Mouse (Mus musculus): ENCODE measurements around the gene Cand2.

Cand2 gene

DNA sequence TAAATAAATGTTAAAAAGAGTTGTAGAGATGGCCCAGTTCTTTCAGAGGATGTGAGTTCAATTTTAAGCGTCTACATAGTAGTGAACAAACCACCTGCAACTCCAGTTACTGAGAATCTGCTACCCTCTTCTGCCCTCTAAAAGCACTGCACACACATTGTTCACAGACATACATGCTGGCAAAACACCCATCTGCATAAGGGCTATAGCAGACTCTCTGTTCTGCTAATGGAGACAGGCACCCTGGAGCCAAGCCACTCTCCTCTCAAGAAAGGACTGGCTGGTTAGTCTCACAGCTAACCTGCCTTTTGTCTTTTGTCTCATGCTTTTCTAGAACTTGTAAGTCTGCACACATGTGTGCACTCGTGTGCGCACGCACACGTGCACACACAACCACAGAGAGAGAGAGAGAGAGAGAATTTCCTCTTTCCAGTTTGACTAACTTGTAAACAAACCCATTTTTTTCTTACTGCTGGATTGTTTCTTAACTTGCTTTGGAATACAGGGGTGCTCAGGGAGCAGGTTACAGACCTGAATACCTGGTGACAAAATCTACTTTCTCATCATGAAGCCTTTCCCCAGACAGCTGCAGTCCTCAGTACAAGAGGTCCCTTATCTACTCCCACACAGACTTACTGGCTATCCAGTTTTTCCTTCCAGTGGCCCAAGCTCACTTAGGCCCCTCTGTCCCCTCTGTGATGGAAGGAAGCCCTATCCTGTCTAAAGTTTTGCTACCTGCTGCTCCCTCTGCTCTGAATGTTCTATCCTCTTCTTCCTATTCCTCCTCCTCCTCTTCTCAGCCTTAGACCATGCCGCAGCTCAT, 56.7 kb downstream of the Cand2 start:
- no peak for DNase-seq (ENCODE audit: low spot score)

DNA sequence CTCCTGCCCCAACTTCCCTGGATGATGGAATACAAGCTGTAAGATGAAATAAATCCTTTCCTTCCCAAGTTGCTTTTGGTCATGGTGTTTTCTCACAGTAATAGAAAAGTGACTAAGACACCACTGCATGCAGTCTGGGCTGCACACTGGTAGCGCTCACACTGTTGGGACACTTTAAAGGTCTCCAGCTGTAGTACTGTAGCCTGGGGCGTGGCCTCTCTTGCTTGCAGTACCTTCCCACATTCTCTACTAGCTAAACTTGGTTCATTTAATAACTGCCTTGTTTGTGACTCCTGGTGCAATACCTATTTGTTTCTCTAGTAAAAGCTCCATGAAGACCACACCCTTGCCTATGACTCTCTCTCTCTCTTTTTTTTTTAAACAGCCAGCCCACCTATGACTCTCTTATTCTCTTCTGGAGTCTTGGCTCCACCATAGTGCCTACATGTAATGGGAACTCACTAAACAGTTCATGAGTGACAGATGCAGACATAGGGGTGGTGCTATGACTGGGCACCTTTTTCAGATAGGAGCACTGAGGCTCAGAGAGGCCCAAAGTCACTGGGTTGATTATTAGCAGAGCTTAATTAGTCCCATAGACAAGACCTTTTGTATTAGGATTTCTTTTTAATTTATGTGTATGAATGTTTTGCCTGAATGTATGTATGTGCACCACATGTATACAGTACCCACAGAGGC, 58.0 kb downstream of the Cand2 start:
- no peak for DNase-seq (ENCODE audit: low spot score)

DNA sequence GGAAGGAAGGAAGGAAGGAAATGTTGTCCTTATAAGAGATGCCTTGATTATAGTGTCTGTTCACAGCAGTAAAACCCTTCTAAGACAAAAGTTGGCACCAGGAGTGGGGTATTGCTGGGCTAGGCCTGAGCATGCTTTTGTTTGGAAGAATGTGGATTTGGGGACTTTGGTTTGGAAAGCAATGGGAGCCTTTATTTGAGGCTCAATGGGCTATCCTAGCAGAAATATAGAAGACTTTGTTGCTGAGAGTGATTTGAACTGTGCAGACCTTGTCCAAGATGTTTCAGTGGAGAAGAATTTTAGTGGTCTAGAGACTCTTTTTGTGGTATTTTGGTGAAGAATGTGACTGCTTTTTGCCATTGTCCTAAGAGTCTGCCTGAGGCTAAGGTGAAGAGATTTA, 59.5 kb downstream of the Cand2 start:
- DNase-seq (ENCODE audit: low spot score): no peak

DNA sequence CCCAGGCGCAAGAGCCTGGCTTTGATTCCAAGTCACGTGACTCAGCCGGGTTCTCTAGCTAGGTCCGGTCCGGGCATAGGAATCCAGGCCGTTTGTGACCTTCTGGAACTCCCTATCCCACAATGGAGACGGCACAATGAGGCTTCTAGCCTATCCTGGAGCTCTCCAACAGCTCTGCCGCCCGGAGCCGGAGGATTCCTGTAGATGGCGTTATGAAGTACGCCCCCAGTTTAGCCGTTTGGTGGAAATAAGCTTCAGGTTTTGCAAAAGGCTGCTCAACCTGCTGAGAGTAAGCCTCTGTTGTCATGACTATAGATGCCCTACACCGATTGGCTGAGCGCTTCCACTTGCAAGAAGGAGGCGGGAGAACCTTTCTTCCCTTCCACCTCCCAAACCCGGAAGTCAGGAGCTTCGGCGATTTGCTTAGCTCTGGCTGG, 63.8 kb downstream of the Cand2 start, which contains the start of gene Efcab12:
Gene Efcab12, minus strand, starts transcription at position 252 of the 437 bp plus-strand sequence.
- DNase-seq (ENCODE audit: low spot score): peak; percentile 59

DNA sequence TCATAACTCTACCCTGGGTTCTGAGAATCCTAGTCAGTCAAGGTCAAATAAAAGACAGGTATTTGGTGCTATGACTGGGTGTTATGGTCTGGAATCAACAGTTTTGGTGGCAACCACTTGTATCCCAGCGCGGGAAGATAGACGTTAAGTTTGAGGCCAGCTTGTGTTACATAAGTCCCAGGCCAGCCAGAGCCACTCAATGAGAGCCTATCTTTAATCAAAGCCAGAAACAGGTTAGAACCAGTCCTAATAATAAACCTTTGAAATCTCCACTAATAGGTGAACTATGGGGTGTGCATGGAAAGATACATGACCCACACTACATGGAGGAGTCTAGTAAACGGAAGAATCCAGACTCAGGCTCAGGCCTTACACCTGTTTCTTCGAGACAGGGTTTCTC, 64.4 kb downstream of the Cand2 start:
- no peak for DNase-seq (ENCODE audit: low spot score)

DNA sequence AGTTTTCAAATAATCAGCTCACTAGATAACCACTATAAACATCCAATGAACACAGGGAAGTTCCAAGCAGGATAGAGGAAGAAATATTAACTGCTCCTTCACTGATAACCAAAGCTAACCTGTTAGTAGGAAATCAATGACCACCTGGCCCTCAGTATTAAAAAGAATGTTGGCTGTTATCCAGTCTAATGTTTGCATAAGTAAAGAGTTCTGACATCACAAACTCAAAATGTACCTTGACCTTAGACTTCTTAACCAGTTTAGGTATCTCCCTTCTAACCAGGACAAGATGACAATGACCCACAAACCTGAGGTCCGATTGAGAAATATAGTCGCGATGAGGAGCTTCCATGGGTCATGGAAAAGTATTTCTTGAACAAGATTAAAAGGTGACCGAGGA, 70.7 kb downstream of the Cand2 start:
- DNase-seq (ENCODE audit: low spot score): no peak

DNA sequence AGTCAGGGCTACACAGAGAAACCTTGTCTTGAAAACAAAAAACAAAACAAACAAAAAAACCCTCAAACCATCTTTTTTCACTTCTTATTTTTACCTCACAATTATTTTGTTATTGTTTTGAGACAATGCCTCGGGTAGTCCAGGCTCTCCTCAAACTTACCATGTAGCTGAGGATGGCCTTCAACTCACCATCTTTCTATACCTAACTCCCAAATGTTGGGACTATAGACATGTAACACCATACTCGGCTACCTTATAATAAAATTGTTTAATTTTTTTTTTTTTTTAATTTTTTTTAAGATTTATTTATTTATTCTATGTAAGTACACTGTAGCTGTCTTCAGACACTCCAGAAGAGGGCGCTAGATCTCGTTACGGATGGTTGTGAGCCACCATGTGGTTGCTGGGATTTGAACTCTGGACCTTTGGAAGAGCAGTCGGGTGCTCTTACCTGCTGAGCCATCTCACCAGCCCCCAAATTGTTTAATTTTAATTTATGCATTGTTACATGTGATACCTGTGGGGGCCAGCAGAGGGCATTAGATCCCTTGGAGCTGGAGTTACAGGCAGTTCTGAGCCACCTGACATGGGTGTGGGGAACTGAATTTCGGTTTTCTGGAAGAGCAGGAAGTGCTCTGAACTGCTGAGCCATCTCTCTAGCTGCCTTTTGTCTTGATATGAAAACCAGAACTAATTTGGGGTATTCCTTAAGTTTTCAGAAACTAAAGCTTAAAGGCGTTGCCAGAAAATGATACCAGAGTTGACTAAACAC, 72.5 kb downstream of the Cand2 start:
- peak; percentile 40 for DNase-seq (ENCODE audit: low spot score)

DNA sequence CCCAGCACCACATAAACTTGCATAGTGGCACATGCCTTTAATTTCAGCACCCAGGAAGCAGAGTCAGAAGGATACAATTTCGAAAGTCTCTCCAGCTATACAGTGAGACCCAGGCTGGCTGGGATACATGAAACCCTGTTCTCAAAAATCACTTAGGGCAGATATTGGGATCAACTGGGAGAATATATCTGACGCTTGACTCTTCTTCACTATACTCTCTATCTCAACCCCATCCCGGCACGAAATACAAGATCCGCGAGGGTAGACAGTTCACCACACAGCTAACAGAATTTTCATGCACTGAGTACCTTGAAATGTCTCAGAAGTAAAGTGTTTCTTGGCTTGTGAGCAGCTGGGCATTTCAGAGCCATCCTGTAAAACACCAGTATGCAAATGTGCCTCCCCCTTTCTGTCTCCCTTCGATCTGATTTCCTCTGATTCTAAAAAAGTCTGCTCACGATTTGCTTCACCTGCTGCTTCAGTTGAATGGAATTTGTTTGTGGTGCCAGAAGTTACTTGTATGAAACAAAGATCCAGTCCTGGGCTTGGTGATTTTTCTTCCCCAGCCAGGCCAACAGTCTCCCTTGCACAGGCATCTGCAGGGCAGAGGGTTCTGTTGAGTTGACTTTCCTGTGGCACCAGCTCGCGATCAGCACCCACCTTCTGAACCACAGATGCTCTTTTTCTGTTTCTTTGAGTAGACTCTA, 74.4 kb downstream of the Cand2 start:
- no peak for DNase-seq (ENCODE audit: low spot score)

DNA sequence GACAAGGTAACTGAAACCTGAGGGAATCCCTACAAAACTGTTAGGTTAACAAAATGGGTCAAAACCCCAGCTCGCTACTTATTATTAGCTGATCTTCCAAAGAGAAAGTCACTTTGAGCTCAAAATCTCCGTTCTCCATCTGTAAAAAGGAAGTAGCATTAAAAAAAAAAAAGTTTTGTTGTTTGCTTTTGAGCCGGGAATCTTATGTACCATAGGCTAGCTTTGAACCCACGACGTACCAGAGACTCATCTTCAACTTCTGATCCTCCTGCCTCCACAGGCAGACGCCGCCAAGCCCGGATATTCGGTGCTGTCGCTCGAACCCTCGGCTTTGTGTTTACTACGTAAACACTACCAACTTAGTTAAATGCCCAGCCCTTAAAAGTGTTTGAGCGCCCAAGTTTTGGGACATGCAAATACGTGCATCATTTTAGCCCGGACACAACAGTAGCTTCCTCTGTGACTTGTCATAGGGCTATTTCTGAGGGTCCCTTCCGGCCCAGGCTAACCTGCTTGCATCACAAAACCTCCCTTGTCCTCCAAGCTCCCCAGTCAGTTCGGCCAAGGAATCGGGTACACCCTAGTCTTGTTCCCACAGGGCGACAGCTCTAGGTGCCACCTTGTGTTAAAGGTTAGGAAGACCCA, 78.2 kb downstream of the Cand2 start:
- DNase-seq (ENCODE audit: low spot score): no peak

DNA sequence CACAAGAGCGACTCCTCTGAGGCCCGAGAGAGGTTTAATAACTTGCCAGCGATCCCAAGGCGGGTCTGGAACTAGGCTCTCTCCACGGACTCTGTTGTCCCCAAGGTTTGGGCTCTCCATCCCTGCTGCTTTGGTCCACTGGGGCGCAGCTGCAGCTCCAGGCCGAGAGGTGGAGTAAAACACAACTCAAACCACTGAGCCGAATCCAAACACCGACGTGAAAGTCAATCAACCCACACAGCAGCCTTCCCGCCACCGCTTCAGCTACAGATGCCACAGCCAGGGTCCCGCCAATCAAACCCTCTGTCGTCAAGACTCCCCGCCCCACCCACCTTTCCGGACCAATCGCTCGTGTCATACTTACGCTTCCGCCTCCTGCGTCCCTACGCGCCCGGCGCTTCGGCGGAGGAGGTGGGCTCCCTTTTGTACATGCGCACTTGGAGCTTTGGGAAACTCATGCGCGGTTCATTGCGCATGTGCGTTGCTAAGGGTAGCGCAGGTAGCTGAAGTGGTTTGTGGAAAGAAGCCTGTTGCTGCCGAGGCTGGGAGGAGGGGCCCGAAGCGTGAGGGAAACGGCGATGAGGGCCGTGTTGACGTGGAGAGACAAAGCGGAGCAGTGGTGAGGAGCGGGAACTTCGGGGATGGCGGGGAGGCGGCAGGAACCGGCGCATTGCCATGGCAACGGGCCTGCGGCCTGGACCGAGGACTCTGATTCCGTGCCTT, 78.9 kb downstream of the Cand2 start, which contains the start of the genes Mbd4 and Ift122:
Gene Mbd4, minus strand, starts transcription at position 281 of the 723 bp plus-strand sequence.
Gene Ift122, plus strand, starts transcription at position 380 of the 723 bp plus-strand sequence.
- peak; percentile 93 for DNase-seq (ENCODE audit: low spot score)

DNA sequence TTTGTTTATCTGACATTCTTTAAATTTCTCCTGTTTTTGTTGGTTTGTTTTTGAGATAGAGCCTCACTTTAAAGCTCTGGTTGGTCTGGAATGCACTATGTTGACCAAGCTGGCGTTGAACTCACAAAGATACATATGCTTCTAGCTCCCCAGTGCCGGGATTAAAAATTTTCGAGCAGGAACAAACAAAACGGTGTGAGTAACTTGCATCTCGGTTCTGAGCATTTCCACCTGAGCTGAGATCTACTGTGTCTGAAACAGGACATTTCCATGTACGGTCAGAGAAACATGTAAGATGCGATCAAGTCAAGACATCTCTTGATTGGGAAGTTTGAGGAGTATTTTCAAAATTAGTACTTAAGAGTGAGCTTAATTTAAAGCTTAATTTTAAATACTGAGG, 79.6 kb downstream of the Cand2 start:
- DNase-seq (ENCODE audit: low spot score): no peak

DNA sequence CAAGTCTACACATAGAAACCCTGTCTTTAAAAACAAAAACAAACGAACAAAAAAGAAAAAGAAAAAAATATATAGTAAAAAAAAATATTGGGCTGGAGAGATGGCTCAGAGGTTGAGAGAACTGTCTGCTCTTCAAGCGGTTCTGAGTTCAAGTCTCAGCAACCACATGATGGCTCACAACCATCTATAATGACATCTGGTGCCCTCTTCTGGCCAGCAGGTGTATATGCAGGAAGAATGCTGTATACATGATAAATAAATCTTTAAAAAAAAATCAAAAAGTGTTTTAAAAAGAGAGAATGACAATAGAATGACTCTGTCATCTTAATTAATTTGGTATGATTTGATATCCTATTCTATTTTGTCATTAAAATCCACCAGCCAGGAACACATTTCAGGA, 80.1 kb downstream of the Cand2 start:
- no peak for DNase-seq (ENCODE audit: low spot score)

All from layer of hippocampus, adult 9-10 months (tissue).